Mouse (Mus musculus) embryo, embryonic 9.5 days (tissue): Measurements from ENCODE around the gene Gsk3a.

ENCODE experiments used
- DNase-seq: peaks from one replicate; pipeline ENCODE4 v3.0.0-alpha.2; 2017; ENCODE audit errors: extremely low spot score

Gsk3a gene

GRCm38 (mm10) chr7:25237249-25238014, at the start of gene Gsk3a:
Gene Gsk3a, minus strand, starts transcription at chr7:25237851.
- DNase-seq: no peak

- DNase-seq: no peak
These were observed 49.3 kb upstream of the Gsk3a start for GRCm38 (mm10) chr7:25286989-25287388.

- no peak for DNase-seq
These were observed 48.0 kb upstream of the Gsk3a start for GRCm38 (mm10) chr7:25285511-25286238.

DNA sequence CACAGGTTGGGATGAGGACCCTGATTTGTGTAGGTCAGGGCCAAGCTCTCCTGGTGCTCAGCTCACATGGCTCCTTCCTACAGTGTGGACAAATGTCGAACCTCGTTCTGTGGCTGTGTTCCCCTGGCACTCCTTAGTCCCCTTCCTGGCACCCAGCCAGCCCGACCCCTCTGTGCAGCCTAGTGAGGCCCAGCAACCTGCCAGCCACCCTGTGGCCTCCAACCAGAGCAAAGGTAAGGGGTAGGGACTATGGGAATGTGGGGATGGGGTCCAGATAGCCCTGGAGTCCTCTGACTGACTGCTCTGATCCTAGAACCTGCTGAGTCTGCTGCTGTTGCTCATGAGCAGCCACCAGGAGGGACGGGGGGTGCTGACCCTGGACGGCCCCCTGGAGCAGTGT, 47.1 kb upstream of the Gsk3a start:
- no peak for DNase-seq

- DNase-seq: no peak
These were observed 46.5 kb upstream of the Gsk3a start for GRCm38 (mm10) chr7:25284171-25284570.

- no peak for DNase-seq
These were observed 46.0 kb upstream of the Gsk3a start for GRCm38 (mm10) chr7:25283637-25284036.

- DNase-seq: no peak
These were observed 45.1 kb upstream of the Gsk3a start for GRCm38 (mm10) chr7:25282731-25283211.

- DNase-seq: peak; percentile 97
These were observed 44.3 kb upstream of the Gsk3a start for GRCm38 (mm10) chr7:25281734-25282601.

DNA sequence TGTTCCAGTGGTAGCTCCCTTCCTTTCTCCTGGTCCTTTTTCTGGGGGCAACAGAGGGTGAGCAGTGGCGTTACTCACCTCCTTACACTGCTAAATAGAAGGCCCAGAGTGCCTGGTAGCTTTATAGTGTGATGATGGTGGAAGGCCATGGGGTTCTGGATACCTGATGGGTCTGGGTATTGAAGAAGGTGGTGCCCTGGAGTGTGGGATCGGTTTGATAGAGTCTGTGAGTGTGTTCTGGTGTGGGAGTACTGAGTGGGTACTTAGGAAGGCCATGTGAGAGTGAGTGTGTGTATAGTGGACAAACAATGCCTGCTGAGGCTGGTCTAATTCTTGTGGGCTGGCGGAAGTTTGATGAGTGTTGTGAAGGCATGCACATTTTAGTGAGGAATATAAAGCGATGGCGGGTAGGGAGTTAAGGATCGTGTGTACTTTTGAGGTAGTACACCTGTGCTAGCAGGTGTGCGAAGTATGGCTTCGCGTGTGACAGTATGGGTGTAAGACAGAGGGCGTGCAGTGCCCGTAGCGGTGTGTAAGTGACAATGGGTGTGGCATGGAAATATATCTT, 43.6 kb upstream of the Gsk3a start:
- no peak for DNase-seq

DNA sequence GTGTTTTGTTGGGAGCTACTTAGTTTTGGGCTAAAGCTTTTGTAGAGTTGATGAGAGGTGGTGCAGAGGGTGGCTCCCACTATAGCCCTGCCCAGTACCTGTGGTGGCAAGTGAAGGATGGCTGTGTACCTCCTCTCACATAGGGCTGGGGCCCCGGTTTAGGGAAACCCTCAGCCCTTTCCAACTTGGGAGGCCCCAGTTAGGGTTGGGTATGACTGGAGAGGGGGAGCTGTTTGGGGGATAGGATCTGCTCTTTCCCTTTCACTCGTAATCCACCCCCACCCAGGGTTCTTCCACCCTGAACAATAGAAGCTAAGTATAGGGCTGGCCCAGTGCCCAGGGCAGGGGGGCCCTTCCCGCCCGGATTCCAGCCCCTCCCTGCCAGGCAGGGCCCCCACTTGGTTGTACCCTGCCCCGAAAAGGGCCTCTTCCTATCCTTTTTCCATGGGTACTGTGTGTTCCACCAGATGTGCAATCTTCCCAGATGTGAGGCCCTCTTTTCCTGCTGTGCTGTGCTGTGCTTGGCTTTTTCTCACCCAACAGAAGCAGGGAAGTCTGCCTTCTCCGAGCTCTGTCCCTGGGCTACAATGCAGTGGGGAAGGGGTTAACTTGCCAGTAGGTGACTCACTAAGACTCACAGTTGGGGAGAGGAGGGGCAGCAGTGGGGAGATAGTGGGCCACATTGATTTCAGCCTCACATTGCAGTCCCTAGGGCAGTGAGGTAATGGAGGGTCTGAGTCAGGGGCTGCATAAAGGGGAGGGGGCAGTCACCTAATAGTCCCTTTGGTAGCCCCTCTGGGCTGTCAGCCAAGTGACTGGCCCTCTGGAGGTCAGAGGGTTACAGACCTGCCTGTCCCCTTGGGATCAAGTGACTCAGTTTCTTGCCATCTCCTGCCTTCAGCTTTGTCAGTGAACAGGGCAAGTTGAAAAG, 42.5 kb upstream of the Gsk3a start:
- DNase-seq: peak; percentile 50

GRCm38 (mm10) chr7:25279076-25279860, 41.6 kb upstream of the Gsk3a start:
- peak; percentile 88 for DNase-seq

GRCm38 (mm10) chr7:25278341-25279075, 40.9 kb upstream of the Gsk3a start:
- peak; percentile 91 for DNase-seq

DNA sequence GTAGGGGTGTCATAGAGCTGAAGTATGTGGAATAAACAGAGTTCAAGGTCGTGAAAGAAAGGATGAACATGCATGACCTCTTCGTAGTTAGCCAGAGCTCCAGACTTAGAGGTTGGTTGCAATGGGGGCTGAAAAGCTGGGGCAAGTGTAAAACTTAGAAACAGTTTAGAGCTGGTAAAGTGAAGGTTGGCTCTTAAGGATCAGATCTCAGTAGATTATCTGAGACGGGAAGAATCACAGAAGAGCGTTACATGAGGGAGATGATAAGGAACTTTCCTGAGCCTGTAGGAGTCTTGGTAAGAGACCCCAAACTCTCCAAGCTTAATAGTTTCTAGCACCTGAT, 40.3 kb upstream of the Gsk3a start:
- no peak for DNase-seq

- DNase-seq: no peak
These were observed 39.8 kb upstream of the Gsk3a start for GRCm38 (mm10) chr7:25277405-25277804.

DNA sequence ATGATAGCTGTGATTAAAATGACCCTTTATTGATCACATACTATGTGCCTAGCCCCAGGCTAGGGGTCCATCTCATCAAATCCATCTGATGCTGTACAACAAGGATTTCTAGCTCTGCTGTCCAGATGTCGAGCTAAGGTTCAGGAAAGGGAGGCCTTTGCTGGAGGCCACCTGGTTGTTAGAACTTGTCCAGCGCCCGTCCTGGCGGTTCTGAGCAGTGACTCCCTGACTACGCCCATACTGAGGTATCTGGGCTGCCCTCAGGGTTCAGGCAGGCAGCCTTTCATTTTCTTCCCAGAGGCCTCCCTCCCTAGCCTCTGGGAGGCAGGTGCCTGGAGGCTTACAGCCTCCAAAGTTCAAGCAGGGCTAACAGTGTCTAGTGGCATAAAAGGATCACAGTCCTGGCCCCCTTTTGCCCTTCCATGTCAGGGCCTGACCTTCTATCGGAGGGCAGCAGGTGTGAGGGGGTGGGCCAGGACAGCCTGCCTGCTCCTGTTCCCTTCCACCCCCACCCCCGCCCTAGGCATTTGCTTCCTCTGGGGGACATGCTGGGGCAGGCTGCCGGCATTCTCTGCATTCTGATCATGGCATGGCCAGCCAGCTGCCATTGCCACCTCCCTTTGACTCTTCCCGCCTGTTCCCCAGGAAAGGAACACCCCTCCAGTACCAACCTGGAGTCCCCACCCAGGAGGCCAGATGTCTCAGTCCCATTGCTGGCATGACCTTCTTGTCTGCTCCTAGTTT, 38.1 kb upstream of the Gsk3a start:
- DNase-seq: no peak

DNA sequence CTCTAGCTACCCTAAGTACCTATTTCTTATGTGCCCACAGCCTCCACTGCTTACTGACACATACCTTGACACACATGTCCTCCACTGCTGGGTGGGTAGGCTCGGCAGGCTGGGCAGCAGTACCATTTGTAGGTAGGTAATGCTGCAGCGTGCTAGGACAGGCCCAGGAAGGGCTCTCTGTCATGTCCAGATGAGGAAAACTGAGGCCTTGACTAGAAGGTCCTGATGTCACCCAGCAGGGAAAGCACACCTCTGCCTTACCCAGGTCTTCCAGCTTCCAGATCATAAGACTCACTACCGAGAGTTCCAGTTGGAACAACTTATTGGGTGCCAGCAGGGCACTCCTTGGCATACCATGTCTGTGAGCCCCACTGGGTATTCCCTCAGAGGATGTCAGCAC, 37.3 kb upstream of the Gsk3a start:
- no peak for DNase-seq

- DNase-seq: no peak
These were observed 36.9 kb upstream of the Gsk3a start for GRCm38 (mm10) chr7:25274571-25274970.
